Mouse (Mus musculus) bone marrow, adult 2 months (tissue): ENCODE data around the gene Pikfyve. TPM values are rescaled to one million over a fixed set of nuclear protein-coding genes. Genes with fewer than 3 reads are reported as not detected.

Experiments used
- H3K27ac ChIP-seq: fragments of 200-500 bp; 2 replicates; pipeline ENCODE4 v1.5.1; 2012; ENCODE audit warnings: low read depth, mild to moderate bottlenecking, control low read depth, inconsistent platforms, low read length; ENCODE audit not compliant: control insufficient read depth, poor library complexity, insufficient read depth
- H3K4me1 ChIP-seq: fragments of 200-500 bp; 2 replicates; pipeline ENCODE4 v1.6.1; 2011; ENCODE audit warnings: low read length; ENCODE audit not compliant: control insufficient read depth, insufficient read depth
- H3K4me3 ChIP-seq: fragments of 200-500 bp; replicated peaks from 2 replicates; pipeline ENCODE3; 2011; ENCODE audit warnings: mild to moderate bottlenecking, low read depth, low read length, control low read depth; ENCODE audit not compliant: control insufficient read depth
- CTCF ChIP-seq: fragments of 200-500 bp; IDR thresholded peaks from 2 replicates; pipeline ENCODE4 v1.5.1; 2011; ENCODE audit warnings: low read length, control low read depth; ENCODE audit not compliant: control insufficient read depth, insufficient read depth
- POLR2A ChIP-seq: fragments of 200-500 bp; IDR thresholded peaks from 2 replicates; pipeline ENCODE4 v1.6.1; 2011; ENCODE audit warnings: low read depth, mild to moderate bottlenecking, control low read depth, low read length, borderline replicate concordance; ENCODE audit not compliant: control insufficient read depth
- WGBS: fragments of 180-500 bp; shearing (Covaris S2); methylation state at CpG from one replicate; pipeline ENCODE4 v1.1.7; 2018; 5-methylcytosine and 5-hydroxymethylcytosine counted together
- polyA plus RNA-seq: library from polyadenylated mRNA; stranded (reverse); fragments of >200 nt; gene quantifications from 2 replicates; pipeline ENCODE4 v1.2.4, GENCODE M21; 2011; ENCODE audit warnings: low replicate concordance; ENCODE audit not compliant: missing spikeins, insufficient read depth, insufficient read length

Gene Pikfyve
- polyA plus RNA-seq, 1 experiment: 10.0 TPM

DNA sequence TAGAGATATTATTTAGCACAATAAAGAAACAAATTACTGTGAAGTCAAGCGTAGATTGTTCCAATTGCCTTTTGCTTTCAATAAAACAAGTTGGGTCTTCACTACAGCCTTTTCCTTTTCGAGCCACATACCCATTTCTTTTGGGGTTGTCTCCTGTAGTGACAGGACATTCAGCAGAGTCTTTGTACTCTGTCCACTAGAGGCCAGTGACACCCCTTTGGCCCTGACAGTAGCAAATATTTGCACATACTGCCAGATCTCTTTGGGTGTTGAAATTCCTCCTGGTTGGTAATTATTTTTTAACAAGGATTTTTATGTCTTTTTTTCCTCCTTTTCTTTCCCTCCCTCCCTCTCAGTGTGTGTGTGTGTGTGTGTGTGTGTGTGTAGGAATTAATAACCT lies 126.4 kb downstream of the Pikfyve start:
- 60% methylated on average over 2 of the region's 2 CpGs for WGBS
- Histone ChIP-seq H3K4me1 (no peaks in the 10 kb centered on the region), H3K4me3 (no peak overlapping the region), H3K27ac (no peak overlapping the region)
- TF ChIP-seq POLR2A: no peak
- TF ChIP-seq CTCF: no peak

- 60% methylated on average over 13 of the region's 13 CpGs for WGBS
- no peak overlapping the region for H3K27ac ChIP-seq
- no peaks in the 10 kb centered on the region for H3K4me1 ChIP-seq
- no peak for TF ChIP-seq CTCF
- TF ChIP-seq POLR2A: no peak
- H3K4me3 ChIP-seq: no peak overlapping the region
These were observed 127.9 kb downstream of the Pikfyve start for GRCm38 (mm10) chr1:65314054-65315021.

DNA sequence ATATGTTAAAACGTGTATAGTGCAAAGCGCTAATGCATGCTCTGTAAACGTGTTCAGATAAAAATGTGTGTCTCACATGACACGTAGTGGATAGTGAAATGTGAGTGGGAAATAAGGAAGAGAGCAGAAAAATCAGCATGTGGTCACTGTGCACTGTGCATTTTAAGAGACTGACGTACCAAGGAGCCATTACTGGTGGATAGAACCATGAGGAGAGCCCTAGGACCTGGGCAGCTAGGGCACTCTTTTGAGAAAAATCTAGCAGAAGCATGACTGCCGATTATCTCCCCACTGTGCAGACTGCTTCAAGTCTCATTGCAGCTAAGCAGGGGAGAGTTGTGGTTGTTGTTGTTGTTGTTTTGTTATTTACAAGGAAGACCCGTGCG lies 128.5 kb downstream of the Pikfyve start:
- H3K27ac ChIP-seq: no peak overlapping the region
- WGBS: 72% methylated on average over 8 of the region's 8 CpGs
- no peak for TF ChIP-seq CTCF
- no peak for TF ChIP-seq POLR2A
- no peaks in the 10 kb centered on the region for H3K4me1 ChIP-seq
- H3K4me3 ChIP-seq: no peak overlapping the region

Other genes with a start within 250 kb of the Pikfyve start
- gene Plekhm3, start 229.9 kb upstream of the Pikfyve start, polyA plus RNA-seq: 2.3 and 4.5 TPM in 2 replicates
- gene Akr1cl, start 153.9 kb upstream of the Pikfyve start, polyA plus RNA-seq: 1.1 TPM in 1 of 2 replicates, not detected in the other
- gene Cryge, start 135.5 kb upstream of the Pikfyve start, polyA plus RNA-seq: not detected in 2 replicates
- gene Crygd, start 123.2 kb upstream of the Pikfyve start, polyA plus RNA-seq: not detected in 2 replicates
- gene Crygc, start 113.0 kb upstream of the Pikfyve start, polyA plus RNA-seq: not detected in 2 replicates
- not detected in 2 replicates for gene Crygb, start 104.4 kb upstream of the Pikfyve start, polyA plus RNA-seq
- gene Cryga, start 83.3 kb upstream of the Pikfyve start, polyA plus RNA-seq: not detected in 2 replicates
- gene Gm28845, start 67.1 kb upstream of the Pikfyve start, polyA plus RNA-seq: not detected in 2 replicates
- gene D630023F18Rik, start 63.5 kb upstream of the Pikfyve start, polyA plus RNA-seq: 0.59 TPM in 1 of 2 replicates, not detected in the other
- gene Idh1, start 183 bp upstream of the Pikfyve start, polyA plus RNA-seq: 18.2 and 43.7 TPM in 2 replicates
- gene Pth2r, start 95.4 kb downstream of the Pikfyve start, polyA plus RNA-seq: not detected in 2 replicates